Mouse (Mus musculus): ENCODE measurements around the gene Snx3. TPM values are rescaled to one million over a fixed set of nuclear protein-coding genes. Genes with fewer than 3 reads are reported as not detected.

Snx3 gene
- total RNA-seq, 2 experiments from 2014 or later = 94.3 to 219 TPM

- ATAC-seq (replicated peaks; ENCODE audit: poor library complexity, severe bottlenecking) = peak; percentile 10; the same call in 1 of the 2 replicates
These were observed 700 bp downstream of the Snx3 start for GRCm38 (mm10) chr10:42502349-42503111.

- ATAC-seq (replicated peaks; ENCODE audit: poor library complexity, severe bottlenecking) = no peak
These were observed 2.4 kb downstream of the Snx3 start for GRCm38 (mm10) chr10:42504096-42504710.

- no peak for ATAC-seq (replicated peaks; ENCODE audit: poor library complexity, severe bottlenecking)
These were observed 8.3 kb downstream of the Snx3 start for GRCm38 (mm10) chr10:42510141-42510540.

GRCm38 (mm10) chr10:42511184-42512135 lies 9.6 kb downstream of the Snx3 start:
- ATAC-seq (replicated peaks; ENCODE audit: poor library complexity, severe bottlenecking) = no peak

GRCm38 (mm10) chr10:42514125-42514524 lies 12.3 kb downstream of the Snx3 start:
- ATAC-seq (replicated peaks; ENCODE audit: poor library complexity, severe bottlenecking) = no peak

- no peak for ATAC-seq (replicated peaks; ENCODE audit: poor library complexity, severe bottlenecking)
These were observed 16.5 kb downstream of the Snx3 start for GRCm38 (mm10) chr10:42518363-42518762.

GRCm38 (mm10) chr10:42521315-42521981 lies 19.6 kb downstream of the Snx3 start:
- no peak for ATAC-seq (replicated peaks; ENCODE audit: poor library complexity, severe bottlenecking)

- no peak for ATAC-seq (replicated peaks; ENCODE audit: poor library complexity, severe bottlenecking)
These were observed 21.1 kb downstream of the Snx3 start for GRCm38 (mm10) chr10:42522912-42523311.

GRCm38 (mm10) chr10:42523556-42524162 lies 21.8 kb downstream of the Snx3 start:
- ATAC-seq (replicated peaks; ENCODE audit: poor library complexity, severe bottlenecking) = no peak

- no peak for ATAC-seq (replicated peaks; ENCODE audit: poor library complexity, severe bottlenecking)
These were observed 23.9 kb downstream of the Snx3 start for GRCm38 (mm10) chr10:42525682-42526081.

GRCm38 (mm10) chr10:42533836-42534453 lies 32.1 kb downstream of the Snx3 start:
- ATAC-seq (replicated peaks; ENCODE audit: poor library complexity, severe bottlenecking) = no peak

GRCm38 (mm10) chr10:42537571-42538316 lies 35.9 kb downstream of the Snx3 start:
- no peak for ATAC-seq (replicated peaks; ENCODE audit: poor library complexity, severe bottlenecking)

GRCm38 (mm10) chr10:42545707-42546503 lies 44.1 kb downstream of the Snx3 start:
- ATAC-seq (replicated peaks; ENCODE audit: poor library complexity, severe bottlenecking) = no peak

GRCm38 (mm10) chr10:42546507-42546906 lies 44.7 kb downstream of the Snx3 start:
- no peak for ATAC-seq (replicated peaks; ENCODE audit: poor library complexity, severe bottlenecking)

- peak; percentile 83 for ATAC-seq (replicated peaks; ENCODE audit: poor library complexity, severe bottlenecking)
These were observed 57.9 kb downstream of the Snx3 start for GRCm38 (mm10) chr10:42559581-42560200.

GRCm38 (mm10) chr10:42562272-42562671 lies 60.4 kb downstream of the Snx3 start:
- ATAC-seq (replicated peaks; ENCODE audit: poor library complexity, severe bottlenecking) = peak; percentile 75

GRCm38 (mm10) chr10:42572567-42572966 lies 70.7 kb downstream of the Snx3 start:
- peak; percentile 37; the same call in 1 of the 2 replicates for ATAC-seq (replicated peaks; ENCODE audit: poor library complexity, severe bottlenecking)
